Mouse (Mus musculus) lung, adult 10 weeks (tissue): ENCODE measurements around the gene Olfr902. TPM values are rescaled to one million over a fixed set of nuclear protein-coding genes. Genes with fewer than 3 reads are reported as not detected.

Experiments
- polyA plus RNA-seq: library from polyadenylated mRNA; stranded (reverse); fragments of 350-450 nt; fragmentation: Illumina TruSeq; extraction: RNeasy Lipid Tissue Mini Kit (QIAGEN cat#74804); gene quantifications from one replicate; pipeline ENCODE4 v1.2.3, GENCODE M21; 2014; ENCODE audit warnings: low read depth, low replicate concordance; ENCODE audit not compliant: insufficient read depth

The Olfr902 gene
- polyA plus RNA-seq = not detected

GRCm38 (mm10) chr9:38447352-38447751 lies at the start of gene Olfr902:
Gene Olfr902, plus strand, starts transcription at chr9:38447652.

GRCm38 (mm10) chr9:38401398-38401797 lies 46.1 kb upstream of the Olfr902 start, which contains the start of gene Olfr147:
Gene Olfr147, plus strand, starts transcription at chr9:38401698.

DNA sequence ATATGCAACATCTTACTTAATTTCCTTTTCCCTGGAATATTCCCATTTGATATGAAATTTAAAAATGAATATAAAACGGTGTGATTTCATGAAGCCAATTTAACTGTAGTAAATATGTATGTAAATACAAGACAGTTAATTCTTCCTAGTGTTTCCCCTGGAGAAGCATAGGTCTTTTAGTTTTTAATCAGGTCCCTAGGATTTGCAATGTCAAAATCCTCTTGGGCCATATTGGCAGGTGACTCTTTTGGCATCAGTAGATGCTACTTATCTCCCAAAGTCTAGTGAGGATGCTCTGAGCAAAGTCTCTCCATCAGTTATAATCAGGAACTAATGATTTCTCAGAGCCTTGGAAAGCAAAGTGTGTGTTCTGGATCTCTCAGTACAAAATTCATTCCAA lies 18.3 kb upstream of the Olfr902 start, which contains the start of gene Olfr901:
TSS of gene Olfr901 (plus strand) at position 301 of the 400 bp plus-strand sequence.

GRCm38 (mm10) chr9:38462844-38463243 lies 15.4 kb downstream of the Olfr902 start, which contains the start of gene Olfr904:
Gene Olfr904, plus strand, starts transcription at chr9:38463144.

DNA sequence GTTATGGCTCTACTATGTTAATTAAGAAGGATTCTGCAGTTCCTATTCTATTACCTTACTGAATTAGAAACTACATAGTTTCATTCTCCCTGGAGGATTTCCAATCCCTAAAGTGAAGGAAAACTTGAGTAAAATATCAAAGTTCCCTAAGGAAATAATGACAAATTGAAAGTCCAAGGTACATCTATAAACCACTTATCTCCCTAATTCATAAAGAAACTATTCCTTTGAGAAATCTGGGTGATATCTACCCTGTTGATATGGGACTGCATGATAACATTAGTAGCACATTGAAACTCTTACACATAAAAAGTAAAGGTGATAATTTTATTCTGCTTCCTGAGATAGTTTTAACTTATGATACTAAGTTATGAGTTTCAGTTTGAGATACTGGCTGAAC lies 23.4 kb downstream of the Olfr902 start, which contains the start of gene Olfr905:
TSS of gene Olfr905 (plus strand) at position 301 of the 400 bp plus-strand sequence.

DNA sequence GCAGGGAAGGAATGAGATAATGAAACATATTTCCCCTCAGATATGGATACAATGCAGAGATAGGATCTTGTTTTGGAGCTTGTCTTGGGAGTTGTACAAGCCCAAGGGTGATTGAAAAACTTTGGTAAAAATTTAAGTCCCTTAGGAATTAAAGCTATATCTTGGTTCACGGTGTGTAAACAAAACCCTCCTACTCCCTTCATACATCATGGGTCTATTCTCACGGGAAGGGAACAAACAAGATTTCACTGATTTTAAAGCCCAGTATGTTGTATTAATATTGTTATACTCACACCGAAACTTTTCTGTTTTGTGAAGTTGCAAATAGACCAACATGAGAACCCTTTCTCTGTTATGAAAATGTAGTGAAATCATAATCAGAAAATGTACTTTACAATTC lies 39.3 kb downstream of the Olfr902 start, which contains the start of gene Olfr906:
TSS of gene Olfr906 (plus strand) at position 301 of the 400 bp plus-strand sequence.

GRCm38 (mm10) chr9:38495501-38495900 lies 48.0 kb downstream of the Olfr902 start, which contains the start of gene Olfr907:
Gene Olfr907, plus strand, starts transcription at chr9:38495801.

Other genes with a start within 250 kb of the Olfr902 start
- gene Olfr893, start 239.3 kb upstream of the Olfr902 start, polyA plus RNA-seq = not detected
- gene Olfr894, start 229.6 kb upstream of the Olfr902 start, polyA plus RNA-seq = not detected
- gene Olfr143, start 194.9 kb upstream of the Olfr902 start, polyA plus RNA-seq = not detected
- gene Olfr895, start 179.8 kb upstream of the Olfr902 start, polyA plus RNA-seq = not detected
- not detected for gene Olfr896-ps1, start 156.5 kb upstream of the Olfr902 start, polyA plus RNA-seq
- gene Olfr25, start 118.6 kb upstream of the Olfr902 start, polyA plus RNA-seq = not detected
- gene Olfr898, start 99.2 kb upstream of the Olfr902 start, polyA plus RNA-seq = not detected
- gene Olfr250, start 80.8 kb upstream of the Olfr902 start, polyA plus RNA-seq = not detected
- gene Olfr251, start 70.6 kb upstream of the Olfr902 start, polyA plus RNA-seq = not detected
- not detected for gene Olfr147, start 46.0 kb upstream of the Olfr902 start, polyA plus RNA-seq
- not detected for gene Olfr901, start 18.2 kb upstream of the Olfr902 start, polyA plus RNA-seq
- gene Olfr904, start 15.5 kb downstream of the Olfr902 start, polyA plus RNA-seq = not detected
- gene Olfr905, start 23.5 kb downstream of the Olfr902 start, polyA plus RNA-seq = not detected
- gene Olfr906, start 39.4 kb downstream of the Olfr902 start, polyA plus RNA-seq = not detected
- gene Olfr907, start 48.1 kb downstream of the Olfr902 start, polyA plus RNA-seq = not detected
- gene Olfr911-ps1, start 73.9 kb downstream of the Olfr902 start, polyA plus RNA-seq = not detected
- gene Olfr910, start 90.2 kb downstream of the Olfr902 start, polyA plus RNA-seq = not detected
- gene Olfr912, start 132.5 kb downstream of the Olfr902 start, polyA plus RNA-seq = not detected
- gene Olfr913, start 145.1 kb downstream of the Olfr902 start, polyA plus RNA-seq = not detected
- gene Olfr914, start 157.4 kb downstream of the Olfr902 start, polyA plus RNA-seq = not detected
- not detected for gene Olfr916, start 212.2 kb downstream of the Olfr902 start, polyA plus RNA-seq
- gene Olfr917, start 218.2 kb downstream of the Olfr902 start, polyA plus RNA-seq = not detected
- gene Olfr918, start 226.9 kb downstream of the Olfr902 start, polyA plus RNA-seq = not detected